ENCODE assay signal across 13 mouse cellular contexts in the genomic region with DNA sequence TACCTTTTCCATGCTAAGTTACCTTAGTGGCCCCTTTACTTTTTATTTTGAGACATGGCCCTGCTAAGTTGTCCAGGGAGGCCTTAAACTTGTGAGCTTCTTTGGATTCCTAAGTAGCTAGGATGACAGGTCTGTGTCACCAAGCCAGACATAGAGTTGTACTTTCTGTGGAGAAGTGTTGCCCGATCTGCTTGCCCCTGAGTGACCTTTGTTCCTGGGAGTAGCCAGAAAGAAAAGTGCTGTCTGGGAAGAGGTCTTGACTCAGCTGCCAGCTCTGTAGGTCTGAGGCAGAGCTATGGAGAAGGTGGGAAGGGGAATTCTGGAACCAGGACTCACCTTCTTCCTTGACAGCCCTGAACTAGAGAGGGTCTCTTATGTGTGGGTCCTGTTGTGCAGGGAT. TPM values are rescaled to one million over a fixed set of nuclear protein-coding genes. Genes with fewer than 3 reads are reported as not detected.
DNase-seq lines count a peak whose midpoint lies in the region; ATAC-seq lines count a peak whose summit lies in the region.
"Had no signal": no experiment of that assay in that cellular context is flagged by ENCODE, and none has a peak within 500 bp of the region (broad histone marks: within the 10 kb centered on the region; RNA-seq: fewer than 3 reads in every experiment).

No protein-coding gene starts in this region.

- peaks cover 45% of the 10 kb centered on the region for H3K4me1 ChIP-seq in heart, embryonic 12.5 days (replicated peaks)
- peaks cover 22% of the 10 kb centered on the region for H3K4me1 ChIP-seq in liver, embryonic 11.5 days (replicated peaks; ENCODE audit: control insufficient read depth, insufficient read depth, low read length)
- H3K4me1 ChIP-seq in embryonic facial prominence, embryonic 13.5 days: peaks cover 49% of the 10 kb centered on the region

- no peak overlapping the region for H3K4me3 ChIP-seq in heart, embryonic 12.5 days
- H3K4me3 ChIP-seq in liver, embryonic 11.5 days (ENCODE audit: low read depth, low read length): peak overlapping the region; percentile 5; the same call in 1 of the 2 replicates
- H3K4me3 ChIP-seq in embryonic facial prominence, embryonic 13.5 days: no peak overlapping the region
- H3K4me3 ChIP-seq: embryonic facial prominence, embryonic 12.5 days had no signal

- DNase-seq in heart, postnatal 14 days: no peak
- no peak for DNase-seq in liver, embryonic 11.5 days (ENCODE audit: low spot score)
- DNase-seq in liver: no peak
- DNase-seq in kidney, postnatal 36 days: peak; percentile 51 to 57
- DNase-seq in thymus, postnatal 25 days: no peak
- no peak for DNase-seq in thymus, postnatal 10 days (ENCODE audit: low spot score in 2 of 2)
- DNase-seq: adrenal gland, postnatal 14 days; cerebellum, adult 8-10 months; left cerebral cortex, postnatal 4 days; right cerebral cortex, adult 18-20 months had no signal

- intact Hi-C loops in heart, postnatal 14 days (cut with DNase I): no loop called here

- 0 out of 2 replicates have a peak overlapping the region, but pooled peaks have one; percentile 13 for H3K9ac ChIP-seq in heart, embryonic 12.5 days
- no peak overlapping the region for H3K9ac ChIP-seq in liver, embryonic 11.5 days (ENCODE audit: low read depth, low read length)
- 0 out of 2 replicates have a peak overlapping the region, but pooled peaks have one; percentile 8 for H3K9ac ChIP-seq in embryonic facial prominence, embryonic 13.5 days
- H3K9ac ChIP-seq: embryonic facial prominence, embryonic 12.5 days had no signal

- no peak for ATAC-seq in heart, embryonic 12.5 days (ENCODE audit: insufficient number of reproducible peaks, low FRiP score)
- no peak for ATAC-seq in liver, embryonic 11.5 days (replicated peaks; ENCODE audit: low FRiP score)
- no peak for ATAC-seq in embryonic facial prominence, embryonic 13.5 days (ENCODE audit: insufficient number of reproducible peaks, insufficient read depth, low FRiP score, low TSS enrichment, low read depth)

- 0 out of 2 replicates have a peak, but pooled peaks cover 3% of the 10 kb centered on the region for H3K36me3 ChIP-seq in heart, embryonic 12.5 days
- no peaks in the 10 kb centered on the region for H3K36me3 ChIP-seq in liver, embryonic 11.5 days (ENCODE audit: control insufficient read depth, insufficient read depth, low read length)
- peaks cover 1% of the 10 kb centered on the region; the same call in 1 of the 2 replicates for H3K36me3 ChIP-seq in embryonic facial prominence, embryonic 13.5 days
- H3K36me3 ChIP-seq: embryonic facial prominence, embryonic 12.5 days had no signal

- 32% methylated on average over 1 of the region's 1 CpGs for WGBS in heart, embryonic 12.5 days
- WGBS in liver, embryonic 11.5 days: 41% methylated on average over 1 of the region's 1 CpGs
- 45% methylated on average over 1 of the region's 1 CpGs for WGBS in embryonic facial prominence, embryonic 13.5 days

- H3K4me2 ChIP-seq in heart, embryonic 12.5 days: no peak overlapping the region
- H3K4me2 ChIP-seq in liver, embryonic 11.5 days: no peak overlapping the region
- no peak overlapping the region for H3K4me2 ChIP-seq in embryonic facial prominence, embryonic 13.5 days
- H3K4me2 ChIP-seq: embryonic facial prominence, embryonic 12.5 days had no signal

- H3K27ac ChIP-seq in heart, embryonic 12.5 days (ENCODE audit: poor library complexity, severe bottlenecking): no peak overlapping the region
- H3K27ac ChIP-seq in liver, embryonic 11.5 days (ENCODE audit: low read depth, low read length): 0 out of 2 replicates have a peak overlapping the region, but pooled peaks have one; percentile 14
- 0 out of 2 replicates have a peak overlapping the region, but pooled peaks have one; percentile 22 for H3K27ac ChIP-seq in embryonic facial prominence, embryonic 13.5 days
- H3K27ac ChIP-seq: embryonic facial prominence, embryonic 12.5 days had no signal

- no peaks in the 10 kb centered on the region for H3K27me3 ChIP-seq in heart, embryonic 12.5 days (replicated peaks)
- H3K27me3 ChIP-seq in liver, embryonic 11.5 days (replicated peaks; ENCODE audit: control insufficient read depth, insufficient read depth, low read length): no peaks in the 10 kb centered on the region
- H3K27me3 ChIP-seq in embryonic facial prominence, embryonic 13.5 days: no peaks in the 10 kb centered on the region
- H3K27me3 ChIP-seq: embryonic facial prominence, embryonic 12.5 days had no signal

- H3K9me3 ChIP-seq in heart, embryonic 12.5 days (replicated peaks): no peaks in the 10 kb centered on the region
- no peaks in the 10 kb centered on the region for H3K9me3 ChIP-seq in liver, embryonic 11.5 days (ENCODE audit: control insufficient read depth, low read length)
- H3K9me3 ChIP-seq in embryonic facial prominence, embryonic 13.5 days: no peaks in the 10 kb centered on the region
- H3K9me3 ChIP-seq: embryonic facial prominence, embryonic 12.5 days had no signal

RNA-seq across cellular contexts. Expression of a gene that starts 2.5 kb away (rescaled TPM):
- 6.9 and 7.5 TPM in 2 replicates for polyA plus RNA-seq in heart, embryonic 12.5 days (2016; fragmentation: Nextera tagmentation; extraction: Ambion mirVana)
- total RNA-seq in heart, postnatal 14 days (2021): 10 to 100 TPM; 12.2 to 12.7 TPM
- 8.4 and 9.5 TPM in 2 replicates for polyA plus RNA-seq in liver, embryonic 11.5 days (2014; fragmentation: Nextera tagmentation; extraction: Ambion mirVana)
- 8.7 and 10.1 TPM in 2 replicates for polyA plus RNA-seq in embryonic facial prominence, embryonic 13.5 days (2015; fragmentation: Nextera tagmentation; extraction: Ambion mirVana)

RNA-seq across cellular contexts. Expression of a gene that starts 4.2 kb away (rescaled TPM):
- polyA plus RNA-seq in heart, embryonic 12.5 days (2016; fragmentation: Nextera tagmentation; extraction: Ambion mirVana): 1.2 TPM in 2 replicates
- total RNA-seq in heart, postnatal 14 days (2021): 1 to 10 TPM; 2.6 to 3.3 TPM
- 0.52 and 0.86 TPM in 2 replicates for polyA plus RNA-seq in liver, embryonic 11.5 days (2014; fragmentation: Nextera tagmentation; extraction: Ambion mirVana)
- 1.6 and 2.0 TPM in 2 replicates for polyA plus RNA-seq in embryonic facial prominence, embryonic 13.5 days (2015; fragmentation: Nextera tagmentation; extraction: Ambion mirVana)

RNA-seq across cellular contexts. Expression of a gene that starts 24.4 kb away (rescaled TPM):
- not detected in 2 replicates for polyA plus RNA-seq in heart, embryonic 12.5 days (2016; fragmentation: Nextera tagmentation; extraction: Ambion mirVana)
- not detected for total RNA-seq in heart, postnatal 14 days (2021)
- polyA plus RNA-seq in liver, embryonic 11.5 days (2014; fragmentation: Nextera tagmentation; extraction: Ambion mirVana): 0.42 TPM in 1 of 2 replicates, not detected in the other
- not detected in 2 replicates for polyA plus RNA-seq in embryonic facial prominence, embryonic 13.5 days (2015; fragmentation: Nextera tagmentation; extraction: Ambion mirVana)
- total RNA-seq: adrenal gland, postnatal 14 days; left cerebral cortex, postnatal 4 days had no signal
- polyA plus RNA-seq: embryonic facial prominence, embryonic 12.5 days had no signal

RNA-seq across cellular contexts. Expression of a gene that starts 26.8 kb away (rescaled TPM):
- polyA plus RNA-seq in heart, embryonic 12.5 days (2016; fragmentation: Nextera tagmentation; extraction: Ambion mirVana): 4.4 and 5.3 TPM in 2 replicates
- total RNA-seq in heart, postnatal 14 days (2021): 1 to 10 TPM; 4.2 to 5.8 TPM
- 1.8 and 3.1 TPM in 2 replicates for polyA plus RNA-seq in liver, embryonic 11.5 days (2014; fragmentation: Nextera tagmentation; extraction: Ambion mirVana)
- 0.66 and 1.0 TPM in 2 replicates for polyA plus RNA-seq in embryonic facial prominence, embryonic 13.5 days (2015; fragmentation: Nextera tagmentation; extraction: Ambion mirVana)

RNA-seq across cellular contexts. Expression of a gene that starts 35.4 kb away (rescaled TPM):
- 10.5 and 11.4 TPM in 2 replicates for polyA plus RNA-seq in heart, embryonic 12.5 days (2016; fragmentation: Nextera tagmentation; extraction: Ambion mirVana)
- total RNA-seq in heart, postnatal 14 days (2021): 1 to 10 TPM; 9.7 to 9.8 TPM
- polyA plus RNA-seq in liver, embryonic 11.5 days (2014; fragmentation: Nextera tagmentation; extraction: Ambion mirVana): 5.9 and 10.0 TPM in 2 replicates
- polyA plus RNA-seq in embryonic facial prominence, embryonic 13.5 days (2015; fragmentation: Nextera tagmentation; extraction: Ambion mirVana): 10.8 and 12.2 TPM in 2 replicates

Comparison
In these comparisons a context has a peak if more than half of its experiments do, and no peak if none do; other contexts are left out.
1. DNase-seq: peak in kidney, postnatal 36 days (2 of 2); none in heart, postnatal 14 days (0 of 2), liver, embryonic 11.5 days (single experiment), liver (single experiment), thymus, postnatal 25 days (single experiment) and thymus, postnatal 10 days (0 of 2).